Mouse (Mus musculus): Measurements from ENCODE around the gene Ifnlr1.

The Ifnlr1 gene

DNA sequence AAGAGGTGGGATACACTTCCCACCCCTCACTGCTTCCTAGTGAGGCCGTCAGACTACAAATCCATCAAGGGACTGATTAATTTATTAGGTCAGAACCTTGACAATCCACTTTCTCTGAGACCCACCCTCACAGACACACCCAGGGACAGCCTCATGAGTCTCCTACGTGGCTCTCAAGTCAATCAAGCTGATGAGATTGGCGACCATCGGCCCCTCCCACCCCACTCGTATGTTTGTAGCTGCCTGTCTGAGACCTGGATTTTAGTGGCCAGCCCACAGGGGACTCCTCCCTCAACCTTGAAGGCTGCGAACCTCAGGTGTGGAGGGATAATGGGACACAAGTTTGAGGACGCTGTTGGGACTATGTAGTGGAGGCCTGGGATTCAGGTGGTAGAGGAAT, 53.1 kb downstream of the Ifnlr1 start:
- no peak overlapping the region for H3K4me3 ChIP-seq (replicated peaks; ENCODE audit: low read length)
- H3K36me3 ChIP-seq (ENCODE audit: insufficient read depth, low read length), result no peaks in the 10 kb centered on the region
- peaks cover 9% of the 10 kb centered on the region for H3K9me3 ChIP-seq (ENCODE audit: low read length)
- H3K27me3 ChIP-seq (ENCODE audit: insufficient read depth, low read length), result 0 out of 2 replicates have a peak, but pooled peaks cover 9% of the 10 kb centered on the region
- 0 out of 2 replicates have a peak, but pooled peaks cover 4% of the 10 kb centered on the region for H3K4me1 ChIP-seq (replicated peaks; ENCODE audit: low read depth, low read length)
- no peak for TF ChIP-seq POU5F1 (IDR thresholded peaks at IDR 0.05; ENCODE audit: borderline replicate concordance, low read length)
- TF ChIP-seq CTCF (conservative IDR thresholded peaks at IDR 0.05; ENCODE audit: low read length), result no peak
- no peak for TF ChIP-seq NANOG (IDR thresholded peaks at IDR 0.05; ENCODE audit: borderline replicate concordance, low read length)

DNA sequence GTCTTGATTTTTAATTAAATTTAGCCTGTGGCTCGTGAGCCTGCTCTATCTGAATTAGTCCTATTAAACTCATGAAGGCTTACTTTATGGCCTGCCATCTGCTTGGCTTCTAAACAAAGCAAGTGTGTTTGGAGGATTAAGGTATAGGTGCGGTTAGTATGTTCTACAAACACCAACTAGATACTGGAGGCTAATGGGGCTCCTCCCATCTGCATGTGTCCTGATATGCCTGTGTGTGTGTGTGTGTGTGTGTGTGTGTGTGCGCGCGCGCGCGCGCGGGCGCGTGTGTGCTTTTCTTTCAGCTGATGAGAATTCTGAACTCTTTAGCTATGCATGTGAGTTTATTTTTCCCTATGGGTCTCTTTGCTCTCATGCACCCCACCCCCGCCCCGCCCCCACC, 53.6 kb downstream of the Ifnlr1 start:
- Histone ChIP-seq H3K4me3 (replicated peaks; ENCODE audit: low read length) (no peak overlapping the region), H3K27me3 (ENCODE audit: insufficient read depth, low read length) (0 out of 2 replicates have a peak, but pooled peaks cover 9% of the 10 kb centered on the region), H3K36me3 (ENCODE audit: insufficient read depth, low read length) (no peaks in the 10 kb centered on the region), H3K9me3 (ENCODE audit: low read length) (peaks cover 4% of the 10 kb centered on the region), H3K4me1 (replicated peaks; ENCODE audit: low read depth, low read length) (0 out of 2 replicates have a peak, but pooled peaks cover 4% of the 10 kb centered on the region)
- no peak for TF ChIP-seq POU5F1 (IDR thresholded peaks at IDR 0.05; ENCODE audit: borderline replicate concordance, low read length)
- no peak for TF ChIP-seq NANOG (IDR thresholded peaks at IDR 0.05; ENCODE audit: borderline replicate concordance, low read length)
- no peak for TF ChIP-seq CTCF (conservative IDR thresholded peaks at IDR 0.05; ENCODE audit: low read length)

DNA sequence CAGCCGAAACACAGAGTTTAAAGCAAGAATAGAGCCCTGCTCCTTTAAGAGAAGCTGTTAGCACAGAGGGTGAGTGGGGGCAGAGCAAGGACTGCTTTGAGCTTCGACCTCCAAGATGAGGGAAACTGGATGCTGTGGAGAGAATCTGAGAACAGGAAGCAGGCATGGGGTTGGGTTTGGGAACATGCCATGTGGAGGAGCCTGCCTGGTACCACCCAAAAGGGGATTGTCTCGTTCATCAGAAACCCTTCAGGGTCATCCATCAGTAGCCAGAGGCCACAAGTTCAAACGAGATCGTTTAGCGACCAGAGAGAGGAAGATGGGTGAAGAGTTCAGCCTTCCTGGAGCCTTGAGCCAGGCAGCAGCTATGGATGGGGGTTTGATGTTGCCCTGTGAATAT, 57.4 kb downstream of the Ifnlr1 start:
- Histone ChIP-seq H3K4me3 (replicated peaks; ENCODE audit: low read length) (no peak overlapping the region), H3K36me3 (ENCODE audit: insufficient read depth, low read length) (no peaks in the 10 kb centered on the region), H3K27me3 (ENCODE audit: insufficient read depth, low read length) (0 out of 2 replicates have a peak, but pooled peaks cover 9% of the 10 kb centered on the region), H3K4me1 (replicated peaks; ENCODE audit: low read depth, low read length) (peaks cover 25% of the 10 kb centered on the region), H3K9me3 (ENCODE audit: low read length) (no peaks in the 10 kb centered on the region)
- TF ChIP-seq NANOG (IDR thresholded peaks at IDR 0.05; ENCODE audit: borderline replicate concordance, low read length), result no peak
- TF ChIP-seq CTCF (conservative IDR thresholded peaks at IDR 0.05; ENCODE audit: low read length), result no peak
- TF ChIP-seq POU5F1 (IDR thresholded peaks at IDR 0.05; ENCODE audit: borderline replicate concordance, low read length), result no peak

DNA sequence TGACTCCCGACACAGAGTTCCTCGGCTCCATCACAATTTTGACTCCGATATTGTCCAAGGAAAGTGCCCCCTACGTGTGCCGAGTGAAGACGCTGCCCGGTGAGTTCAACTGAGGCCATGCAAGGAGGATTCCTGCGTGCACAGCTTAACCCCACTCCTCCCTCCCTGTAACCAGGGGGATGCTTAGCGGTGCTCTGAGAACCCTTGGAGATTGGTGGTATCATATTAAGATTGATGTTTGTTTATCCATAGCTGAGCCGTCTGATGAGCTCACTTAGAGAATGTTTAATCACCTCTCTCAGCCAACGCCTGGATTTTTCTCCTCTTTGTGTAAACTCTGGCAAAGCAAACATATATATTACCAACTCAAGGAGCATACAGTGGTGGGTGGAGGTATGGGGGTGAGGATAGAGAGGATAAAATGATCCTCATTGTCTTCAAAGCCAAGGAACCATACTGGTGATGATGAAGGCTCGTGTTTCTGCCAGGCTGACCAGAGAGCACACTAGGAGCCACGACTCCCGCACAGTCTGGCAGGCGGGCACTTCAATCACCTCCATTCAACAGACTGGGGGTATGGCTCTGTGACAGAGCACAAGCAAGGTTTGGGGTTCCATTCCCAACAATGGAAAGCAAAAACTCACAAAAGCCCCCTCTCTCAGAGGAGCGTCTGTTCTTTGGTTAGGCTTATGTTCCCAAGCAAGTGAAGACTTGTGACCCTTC, 58.8 kb downstream of the Ifnlr1 start:
- H3K9me3 ChIP-seq (ENCODE audit: low read length), result no peaks in the 10 kb centered on the region
- peaks cover 21% of the 10 kb centered on the region for H3K4me1 ChIP-seq (replicated peaks; ENCODE audit: low read depth, low read length)
- no peaks in the 10 kb centered on the region for H3K36me3 ChIP-seq (ENCODE audit: insufficient read depth, low read length)
- TF ChIP-seq CTCF (conservative IDR thresholded peaks at IDR 0.05; ENCODE audit: low read length) (no peak), POU5F1 (IDR thresholded peaks at IDR 0.05; ENCODE audit: borderline replicate concordance, low read length) (no peak), NANOG (IDR thresholded peaks at IDR 0.05; ENCODE audit: borderline replicate concordance, low read length) (no peak)
- no peak overlapping the region for H3K4me3 ChIP-seq (replicated peaks; ENCODE audit: low read length)
- 0 out of 2 replicates have a peak, but pooled peaks cover 9% of the 10 kb centered on the region for H3K27me3 ChIP-seq (ENCODE audit: insufficient read depth, low read length)

DNA sequence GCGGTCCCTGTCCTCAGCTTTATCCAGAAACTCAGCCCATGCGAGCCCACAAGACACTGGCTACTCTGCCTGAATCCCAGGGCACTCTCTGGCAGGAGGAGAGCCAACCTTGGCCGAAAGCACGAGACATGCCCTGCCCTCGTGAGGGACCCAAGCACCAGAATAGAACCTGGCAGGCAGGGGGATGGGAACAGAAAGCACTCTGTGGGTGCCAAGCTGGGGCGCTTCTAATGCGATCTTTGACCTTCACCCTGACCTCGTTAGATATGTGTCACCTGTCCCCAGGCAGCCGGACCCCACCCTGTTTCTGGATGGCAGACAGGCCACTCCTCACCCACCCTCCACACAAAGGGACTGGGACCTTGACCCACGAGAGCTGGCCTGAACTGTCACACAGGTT, 59.5 kb downstream of the Ifnlr1 start:
- no peak for TF ChIP-seq NANOG (IDR thresholded peaks at IDR 0.05; ENCODE audit: borderline replicate concordance, low read length)
- TF ChIP-seq CTCF (conservative IDR thresholded peaks at IDR 0.05; ENCODE audit: low read length), result no peak
- TF ChIP-seq POU5F1 (IDR thresholded peaks at IDR 0.05; ENCODE audit: borderline replicate concordance, low read length), result no peak
- peaks cover 21% of the 10 kb centered on the region for H3K4me1 ChIP-seq (replicated peaks; ENCODE audit: low read depth, low read length)
- H3K36me3 ChIP-seq (ENCODE audit: insufficient read depth, low read length), result no peaks in the 10 kb centered on the region
- 0 out of 2 replicates have a peak, but pooled peaks cover 13% of the 10 kb centered on the region for H3K27me3 ChIP-seq (ENCODE audit: insufficient read depth, low read length)
- H3K4me3 ChIP-seq (replicated peaks; ENCODE audit: low read length), result no peak overlapping the region
- no peaks in the 10 kb centered on the region for H3K9me3 ChIP-seq (ENCODE audit: low read length)

DNA sequence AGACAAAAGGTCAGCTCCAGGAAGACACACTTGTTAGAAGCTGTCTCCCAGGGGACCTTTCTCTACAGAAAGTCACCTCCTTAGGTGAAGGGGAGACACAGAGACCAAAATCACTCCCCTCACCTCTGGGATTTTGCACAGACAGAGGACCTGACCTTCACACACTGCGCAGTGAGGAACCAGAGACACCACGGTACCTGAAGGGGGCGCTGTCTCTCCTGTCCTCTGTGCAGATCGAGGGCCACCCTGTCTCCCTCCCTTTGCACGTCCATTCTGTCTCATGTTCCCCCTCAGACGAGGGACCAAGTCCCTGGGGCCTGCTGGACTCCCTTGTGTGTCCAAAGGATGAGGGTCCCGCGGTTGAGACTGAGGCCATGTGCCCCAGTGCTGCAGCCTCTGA, 64.8 kb downstream of the Ifnlr1 start:
- H3K9me3 ChIP-seq (ENCODE audit: low read length), result peaks cover 6% of the 10 kb centered on the region
- no peak for TF ChIP-seq POU5F1 (IDR thresholded peaks at IDR 0.05; ENCODE audit: borderline replicate concordance, low read length)
- no peak for TF ChIP-seq NANOG (IDR thresholded peaks at IDR 0.05; ENCODE audit: borderline replicate concordance, low read length)
- peak; percentile 64 for TF ChIP-seq CTCF (conservative IDR thresholded peaks at IDR 0.05; ENCODE audit: low read length)

DNA sequence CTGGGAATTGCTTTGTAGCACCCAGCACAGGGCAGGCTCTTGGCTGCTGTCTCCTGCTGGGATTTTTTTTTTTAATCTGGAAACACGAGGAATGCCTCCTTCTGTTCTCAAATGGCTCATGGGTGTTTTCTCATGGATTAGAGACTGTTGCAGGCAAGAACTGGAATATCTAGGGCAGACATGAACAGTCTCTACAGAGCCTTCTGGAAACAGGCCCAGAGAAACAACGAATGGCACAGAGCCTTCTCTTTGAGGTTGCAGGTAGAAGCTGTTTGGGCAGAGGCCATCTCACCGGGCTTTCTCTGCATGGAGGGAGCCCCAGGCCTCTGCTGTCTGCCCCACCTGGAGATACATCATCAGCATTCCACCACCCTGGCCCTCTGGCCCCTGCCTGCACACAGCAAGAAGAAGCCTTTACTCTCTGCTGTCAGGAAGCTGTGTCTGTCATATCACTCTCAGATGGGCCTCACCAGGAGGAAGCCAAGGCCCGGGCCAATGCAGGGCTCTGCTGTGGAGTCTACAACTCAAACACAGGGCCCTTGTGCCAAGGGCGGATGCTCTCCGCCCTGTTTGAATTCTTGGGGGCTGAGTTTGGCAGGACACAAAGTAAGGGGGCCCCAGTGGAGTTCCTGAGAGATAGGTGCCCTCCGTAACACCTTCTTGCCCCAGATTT, 66.2 kb downstream of the Ifnlr1 start:
- Histone ChIP-seq H3K4me1 (replicated peaks; ENCODE audit: low read depth, low read length) (peaks cover 16% of the 10 kb centered on the region), H3K27me3 (ENCODE audit: insufficient read depth, low read length) (peaks cover 19% of the 10 kb centered on the region), H3K4me3 (replicated peaks; ENCODE audit: low read length) (no peak overlapping the region), H3K9me3 (ENCODE audit: low read length) (peaks cover 6% of the 10 kb centered on the region), H3K36me3 (ENCODE audit: insufficient read depth, low read length) (no peaks in the 10 kb centered on the region)
- TF ChIP-seq POU5F1 (IDR thresholded peaks at IDR 0.05; ENCODE audit: borderline replicate concordance, low read length) (no peak), NANOG (IDR thresholded peaks at IDR 0.05; ENCODE audit: borderline replicate concordance, low read length) (no peak), CTCF (conservative IDR thresholded peaks at IDR 0.05; ENCODE audit: low read length) (no peak)

More for the DNA sequence above, 64.8 kb downstream of the Ifnlr1 start:
- Histone ChIP-seq H3K4me1 (replicated peaks; ENCODE audit: low read depth, low read length) (peaks cover 22% of the 10 kb centered on the region), H3K27me3 (ENCODE audit: insufficient read depth, low read length) (peaks cover 19% of the 10 kb centered on the region), H3K36me3 (ENCODE audit: insufficient read depth, low read length) (no peaks in the 10 kb centered on the region), H3K4me3 (replicated peaks; ENCODE audit: low read length) (no peak overlapping the region)

DNA sequence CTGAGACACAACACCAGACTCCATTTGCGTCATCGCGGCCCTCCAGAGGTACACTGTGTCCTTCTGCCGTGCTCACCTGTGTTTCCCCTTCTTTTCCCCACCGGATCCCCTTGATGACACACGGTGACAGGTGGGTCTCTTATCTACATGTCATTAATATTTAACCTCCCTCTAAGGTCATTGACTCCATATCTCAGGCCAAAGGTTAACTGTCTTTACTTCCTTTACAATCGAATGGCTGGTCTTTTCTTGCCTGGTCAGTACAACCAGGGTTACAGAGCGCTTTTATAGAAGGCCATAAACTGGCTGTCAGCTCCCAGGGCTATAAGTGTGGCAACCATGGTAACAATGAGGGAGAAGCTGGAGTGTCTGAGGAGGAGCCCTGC, 66.7 kb downstream of the Ifnlr1 start:
- Histone ChIP-seq H3K36me3 (ENCODE audit: insufficient read depth, low read length) (no peaks in the 10 kb centered on the region), H3K27me3 (ENCODE audit: insufficient read depth, low read length) (peaks cover 19% of the 10 kb centered on the region), H3K9me3 (ENCODE audit: low read length) (peaks cover 6% of the 10 kb centered on the region), H3K4me1 (replicated peaks; ENCODE audit: low read depth, low read length) (peaks cover 16% of the 10 kb centered on the region), H3K4me3 (replicated peaks; ENCODE audit: low read length) (no peak overlapping the region)
- TF ChIP-seq POU5F1 (IDR thresholded peaks at IDR 0.05; ENCODE audit: borderline replicate concordance, low read length) (no peak), NANOG (IDR thresholded peaks at IDR 0.05; ENCODE audit: borderline replicate concordance, low read length) (no peak), CTCF (conservative IDR thresholded peaks at IDR 0.05; ENCODE audit: low read length) (no peak)

All from E14TG2a.4 (cell line).